Mouse (Mus musculus): ENCODE data around the gene St8sia6.
A peak's percentile ranks its signal among the peaks of the same experiment; 100 is the strongest.

Gene St8sia6

GRCm38 (mm10) chr2:13760366-13760765 lies 33.5 kb downstream of the St8sia6 start:
- no peak for DNase-seq (ENCODE audit: low read depth)

DNA sequence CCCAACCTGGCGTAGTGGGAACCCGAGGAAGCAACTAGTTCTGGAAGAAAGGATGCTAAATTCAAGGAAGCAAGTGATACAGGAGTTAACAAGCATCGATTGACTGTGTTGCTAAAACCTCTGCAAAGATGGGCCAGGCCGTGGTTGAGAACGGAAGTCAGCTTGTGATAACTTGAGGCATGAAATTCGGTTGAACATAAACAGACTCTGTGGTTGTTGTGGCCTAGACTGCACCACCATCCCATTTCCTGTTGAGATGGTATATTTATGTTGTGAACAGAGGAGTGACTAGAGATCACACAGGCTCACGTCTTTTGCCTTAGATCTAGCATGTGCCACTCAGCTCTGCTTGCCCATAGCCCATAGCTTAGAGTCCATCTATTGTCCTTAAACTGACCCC lies 36.5 kb downstream of the St8sia6 start:
- no peak for DNase-seq (ENCODE audit: low read depth)

GRCm38 (mm10) chr2:13755733-13756132 lies 38.1 kb downstream of the St8sia6 start:
- DNase-seq (ENCODE audit: low read depth), result no peak

DNA sequence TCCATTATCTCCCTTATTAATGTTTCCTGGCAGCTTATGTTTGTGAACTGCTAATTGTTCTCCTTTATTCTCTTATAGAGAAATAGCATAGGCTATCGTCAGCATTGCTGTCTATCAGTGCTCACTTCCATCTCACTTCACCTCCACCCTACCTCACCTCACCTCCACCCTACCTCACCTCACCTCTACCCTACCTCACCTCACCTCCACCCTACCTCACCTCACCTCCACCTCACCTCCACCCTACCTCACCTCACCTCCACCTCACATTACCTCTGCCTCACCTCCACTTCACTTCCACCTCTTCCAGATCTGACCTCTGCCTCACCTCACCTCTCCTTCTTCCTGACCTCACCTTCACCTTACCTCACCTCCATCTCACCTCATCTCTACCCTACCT lies 42.2 kb downstream of the St8sia6 start:
- DNase-seq (ENCODE audit: low read depth), result no peak

DNA sequence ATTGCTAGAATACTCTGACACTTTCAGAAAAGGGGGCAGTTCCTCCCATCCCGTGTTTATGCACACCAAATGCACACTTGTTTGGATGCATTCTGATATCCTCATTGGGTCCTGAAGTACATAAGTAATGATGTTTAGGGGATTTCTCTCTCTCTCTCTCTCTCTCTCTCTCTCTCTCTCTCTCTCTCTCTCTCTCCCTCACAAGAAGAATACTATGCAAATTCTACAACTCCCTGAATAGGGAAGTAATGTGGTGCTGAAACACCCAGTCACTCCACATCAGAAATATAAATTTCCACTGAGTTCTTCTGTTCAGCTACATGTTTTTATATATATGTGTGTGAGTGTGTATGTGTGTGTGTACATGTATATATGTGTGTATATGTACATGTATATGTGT lies 43.1 kb downstream of the St8sia6 start:
- no peak for DNase-seq (ENCODE audit: low read depth)

DNA sequence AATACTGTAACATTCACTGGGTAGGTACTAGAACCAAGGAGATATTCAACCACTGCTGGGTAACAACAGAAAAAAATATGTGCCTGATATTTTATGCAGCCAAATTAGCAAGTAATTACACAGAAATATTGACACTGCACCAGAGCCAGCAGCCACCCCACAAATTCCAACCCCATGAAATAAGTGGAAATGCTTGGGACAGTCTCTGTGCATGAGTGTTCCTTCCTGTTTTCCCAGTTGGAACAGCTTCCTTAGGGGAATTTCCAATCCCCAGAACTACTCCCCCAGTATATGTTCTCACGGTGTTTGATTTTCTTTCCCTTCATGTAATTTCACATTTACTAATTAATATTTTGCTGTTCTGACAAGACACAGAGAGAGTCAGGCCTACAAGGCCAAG lies 43.8 kb downstream of the St8sia6 start:
- DNase-seq (ENCODE audit: low read depth), result no peak

DNA sequence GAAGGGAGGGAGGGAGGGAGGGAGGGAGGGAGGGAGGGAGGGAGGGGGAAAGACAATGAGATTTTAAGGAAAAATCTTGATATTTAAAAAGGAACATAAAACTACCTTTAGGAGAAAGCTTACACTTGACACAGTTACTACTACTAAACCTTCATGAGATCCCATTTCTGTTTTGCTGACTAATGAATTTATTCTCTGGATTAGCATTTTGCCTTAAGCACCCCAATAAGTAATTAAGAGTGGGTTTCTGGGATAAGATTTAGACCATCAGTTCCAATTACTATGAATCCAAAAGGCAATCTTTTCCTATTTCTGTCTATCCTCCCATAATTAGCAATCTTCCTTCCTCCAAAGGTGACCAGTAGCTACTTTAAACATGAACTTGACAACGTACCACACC lies 44.7 kb downstream of the St8sia6 start:
- no peak for DNase-seq (ENCODE audit: low read depth)

DNA sequence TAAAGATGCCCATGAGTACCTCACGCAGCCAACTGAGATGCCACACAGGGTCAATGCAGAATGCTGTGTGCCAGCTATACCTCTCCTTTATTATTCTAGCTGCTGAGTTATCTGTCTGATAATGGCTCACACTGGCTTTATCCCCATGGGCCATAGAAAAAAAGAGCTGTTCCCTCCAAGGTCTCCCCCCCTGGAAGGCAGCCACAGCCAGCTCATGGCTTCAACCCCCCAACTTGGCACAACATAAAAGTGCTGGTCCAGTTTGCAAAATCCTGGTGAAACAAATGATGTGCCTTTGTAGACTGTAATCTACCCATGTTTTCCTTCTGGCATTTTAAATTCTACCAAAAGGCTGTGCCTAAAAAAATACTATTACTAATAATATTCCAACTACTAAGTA lies 46.3 kb downstream of the St8sia6 start:
- DNase-seq (ENCODE audit: low read depth), result no peak

- DNase-seq (ENCODE audit: low read depth), result no peak
Measured at GRCm38 (mm10) chr2:13746023-13746422, 47.8 kb downstream of the St8sia6 start.

DNA sequence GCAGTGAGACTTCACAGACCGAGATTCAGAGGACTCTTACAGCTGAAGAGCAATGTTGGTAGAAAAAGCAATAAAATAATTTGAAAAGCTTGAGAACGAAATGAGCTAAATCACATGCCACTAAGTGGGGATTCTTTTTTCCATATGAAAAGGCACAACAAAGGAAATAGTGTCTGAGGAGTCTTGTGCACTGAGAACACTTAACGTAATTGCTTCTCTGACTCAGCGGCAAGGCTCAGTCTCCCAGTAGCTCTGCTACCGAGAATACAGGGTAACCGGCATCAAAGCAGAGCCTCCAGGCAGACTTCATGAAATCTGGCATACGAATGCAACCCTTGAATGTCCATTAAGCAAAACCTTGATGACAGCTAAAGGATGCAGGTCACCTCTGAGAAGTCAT lies 55.2 kb downstream of the St8sia6 start:
- no peak for DNase-seq (ENCODE audit: low read depth)

DNA sequence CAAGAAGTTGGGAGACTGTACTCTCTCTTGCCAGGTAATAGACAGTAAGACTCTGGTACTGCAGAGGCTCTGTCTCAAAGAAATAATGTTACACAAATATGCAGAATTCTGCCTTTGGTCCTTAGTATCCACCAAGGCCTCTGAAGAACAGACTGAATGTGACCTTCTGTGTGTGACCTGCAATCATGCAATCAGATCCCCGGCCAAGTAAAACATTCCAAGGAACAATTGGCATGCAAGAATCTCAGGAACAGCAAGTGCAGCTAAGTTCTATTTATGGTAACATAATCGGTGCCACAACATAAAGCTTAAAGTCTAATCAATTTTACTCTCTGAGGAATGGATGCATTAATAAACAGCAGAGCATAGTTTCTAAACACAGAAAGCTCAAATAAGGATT lies 66.0 kb downstream of the St8sia6 start:
- DNase-seq (ENCODE audit: low read depth), result no peak

GRCm38 (mm10) chr2:13725592-13725991 lies 68.3 kb downstream of the St8sia6 start:
- DNase-seq (ENCODE audit: low read depth), result no peak

DNA sequence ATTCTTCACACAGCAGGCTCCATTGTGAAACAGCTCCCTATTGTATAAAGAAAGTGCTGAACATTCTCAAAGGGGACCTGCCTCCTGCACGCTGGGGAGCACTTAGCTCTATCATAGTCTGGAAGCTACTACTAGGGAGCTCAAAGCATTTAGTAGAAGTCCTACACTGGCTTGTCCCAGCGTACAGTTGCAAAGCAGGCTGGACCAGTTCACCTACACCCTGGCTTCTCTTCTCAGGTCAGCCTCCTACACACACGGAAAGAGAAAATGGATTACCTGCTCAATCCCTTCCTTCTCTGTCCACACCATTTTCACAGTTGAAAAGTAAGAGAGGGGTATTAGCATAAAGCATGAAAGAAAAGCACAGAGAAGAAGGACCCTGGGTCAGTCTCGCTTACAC lies 71.6 kb downstream of the St8sia6 start:
- DNase-seq (ENCODE audit: low read depth), result no peak

GRCm38 (mm10) chr2:13718628-13719185 lies 75.2 kb downstream of the St8sia6 start:
- DNase-seq (ENCODE audit: low read depth), result no peak

DNA sequence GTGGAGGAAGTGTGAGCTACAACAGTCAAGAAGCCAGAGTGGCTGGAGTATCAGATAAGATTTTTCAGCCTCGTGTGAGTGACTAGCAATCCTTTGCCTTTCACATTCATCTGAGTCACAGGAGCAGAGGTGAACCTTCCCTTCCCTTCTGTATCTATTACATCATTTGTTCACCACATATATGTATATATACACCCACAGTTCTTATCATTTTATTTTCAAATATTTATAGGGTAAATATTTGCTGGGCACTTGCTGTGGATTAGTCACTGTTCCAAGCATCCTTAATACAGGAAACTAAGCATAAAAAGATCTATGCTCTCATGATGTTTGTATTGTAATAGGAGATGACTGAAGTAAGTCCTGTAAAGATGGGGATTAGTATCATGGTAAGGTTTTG lies 85.1 kb downstream of the St8sia6 start:
- DNase-seq (ENCODE audit: low read depth), result no peak

DNA sequence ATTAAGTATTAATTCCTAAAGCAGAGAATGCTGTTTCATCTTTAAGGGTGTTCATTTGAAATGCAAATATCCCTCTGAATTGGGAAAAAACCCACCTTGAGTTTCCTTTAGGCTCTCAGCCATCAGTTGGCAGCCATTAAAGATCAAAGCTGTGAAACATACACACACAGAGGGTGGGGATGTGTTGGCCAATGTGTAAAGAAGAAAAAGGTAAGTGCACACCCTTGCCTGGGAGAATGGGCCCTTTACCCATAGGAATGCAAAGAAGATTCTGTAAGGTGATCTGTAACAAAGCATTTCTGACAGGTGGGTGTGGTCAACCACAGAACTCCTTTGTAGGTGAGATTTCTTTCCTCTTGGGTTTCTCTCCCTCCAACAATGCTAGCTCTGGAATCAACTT lies 96.3 kb downstream of the St8sia6 start:
- no peak for DNase-seq (ENCODE audit: low read depth)

DNA sequence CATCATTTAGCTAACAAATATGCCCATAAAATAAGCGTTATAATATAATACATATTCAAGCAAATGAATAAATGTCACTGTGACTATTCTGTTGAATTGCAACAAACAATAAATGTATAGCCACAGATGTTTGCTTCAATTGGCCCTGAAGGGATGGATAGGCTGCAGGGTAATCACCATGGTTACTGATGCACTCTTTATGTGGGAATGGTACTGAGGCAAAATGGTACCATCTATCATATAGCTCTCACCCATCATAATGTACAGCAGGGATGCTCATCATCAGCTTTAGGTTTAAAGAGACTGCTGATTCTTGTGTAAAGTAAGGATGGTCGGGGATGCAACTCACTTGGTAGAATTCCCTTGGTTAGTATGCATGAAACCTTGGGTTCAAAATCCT lies 99.4 kb downstream of the St8sia6 start:
- no peak for DNase-seq (ENCODE audit: low read depth)

DNA sequence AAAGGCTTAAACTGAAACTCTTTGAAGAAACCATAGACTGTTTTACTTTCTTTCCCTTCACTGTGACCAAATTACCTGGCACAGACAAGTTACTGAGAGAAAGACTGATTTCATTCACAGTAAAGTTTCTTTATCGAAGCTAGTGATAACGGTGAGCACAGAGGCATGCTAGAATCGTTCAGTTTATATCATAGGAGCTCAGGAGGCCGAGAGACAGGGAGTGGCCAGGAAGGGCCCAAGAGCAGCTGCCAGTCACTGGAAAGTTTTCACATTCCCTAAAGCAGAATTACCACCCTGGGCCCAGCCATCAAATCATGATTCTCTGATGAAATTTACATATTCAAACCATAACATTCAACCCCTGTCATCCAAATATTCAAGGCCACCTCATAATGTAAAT lies 109.5 kb downstream of the St8sia6 start:
- DNase-seq (ENCODE audit: low read depth), result no peak

GRCm38 (mm10) chr2:13683205-13683570 lies 110.7 kb downstream of the St8sia6 start:
- DNase-seq (ENCODE audit: low read depth), result no peak

- no peak for DNase-seq (ENCODE audit: low read depth)
Measured at GRCm38 (mm10) chr2:13682488-13683204, 111.2 kb downstream of the St8sia6 start.

GRCm38 (mm10) chr2:13672946-13673345 lies 120.9 kb downstream of the St8sia6 start:
- peak; percentile 21 for DNase-seq (ENCODE audit: low read depth)

DNA sequence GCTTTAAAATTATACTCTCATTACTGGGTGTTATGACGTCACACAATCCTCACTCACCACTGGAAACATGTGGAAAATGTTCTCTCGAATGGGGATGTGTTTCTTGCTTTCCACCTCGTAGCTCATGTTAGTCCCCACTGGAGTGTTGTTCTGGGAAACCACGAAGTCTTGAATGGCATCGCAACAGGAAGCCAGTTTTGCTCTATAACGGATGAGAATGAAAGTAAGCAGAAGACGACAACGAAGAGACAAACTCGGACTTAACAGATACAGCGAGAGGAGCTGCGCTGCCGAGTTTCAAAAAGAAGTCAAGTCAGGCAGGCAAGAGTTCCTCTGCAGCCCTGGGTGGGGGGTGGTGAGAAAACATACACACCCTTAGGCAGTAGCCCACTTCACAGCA lies 121.4 kb downstream of the St8sia6 start:
- no peak for DNase-seq (ENCODE audit: low read depth)

- no peak for DNase-seq (ENCODE audit: low read depth)
Measured at GRCm38 (mm10) chr2:13634866-13635265, 159.0 kb downstream of the St8sia6 start.

DNA sequence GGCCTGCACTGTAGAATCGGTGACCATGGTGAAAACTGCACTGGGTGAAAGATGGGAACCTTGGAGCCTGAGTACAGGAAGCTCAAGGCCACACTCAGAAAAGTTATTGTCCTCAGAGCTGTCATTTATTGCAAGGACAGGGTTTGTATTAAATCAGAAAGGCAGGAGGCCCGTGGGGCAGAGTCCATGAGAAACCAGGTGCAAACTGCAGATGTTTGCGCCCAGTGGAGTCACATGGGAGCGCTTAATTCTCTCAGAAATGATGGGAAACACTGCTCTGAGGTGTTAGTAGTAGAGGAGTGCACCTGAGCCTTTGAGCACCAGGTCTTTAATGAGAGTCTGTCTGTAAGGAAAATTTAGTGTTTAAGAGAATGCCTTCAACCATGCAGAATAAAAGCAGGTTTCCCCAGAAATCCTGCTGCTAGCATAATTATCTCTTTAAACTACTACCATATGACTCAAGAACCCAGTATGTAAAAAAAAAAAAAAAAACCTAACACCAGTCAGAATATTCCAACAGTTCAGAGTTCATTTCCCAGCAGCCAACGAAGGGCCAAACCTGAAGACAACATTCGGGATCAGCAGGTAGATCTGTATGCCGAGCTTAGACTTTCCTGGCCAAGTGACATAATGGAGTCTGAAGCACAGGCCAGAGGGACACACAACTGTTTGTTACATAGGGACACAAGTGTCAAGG lies 163.6 kb downstream of the St8sia6 start:
- DNase-seq (ENCODE audit: low read depth), result no peak

Measured in c-Kit-positive CD71-positive TER-119-negative erythroid progenitor cells, embryonic 14.5 days (primary cell).